9 mouse cellular contexts compared by ENCODE assay signal in genomic region chr7:142553417-142554335, GRCm38 (mm10). TPM values are rescaled to one million over a fixed set of nuclear protein-coding genes. Genes with fewer than 3 reads are reported as not detected.
DNase-seq lines count a peak whose midpoint lies in the region; ATAC-seq and TF ChIP-seq lines count a peak whose summit lies in the region.
"Had no signal": no experiment of that assay in that cellular context is flagged by ENCODE, and none has a peak within 500 bp of the region (broad histone marks: within the 10 kb centered on the region; RNA-seq: fewer than 3 reads in every experiment).

No protein-coding gene starts in this region.

- TF ChIP-seq CTCF in midbrain, postnatal 0 days (IDR thresholded peaks at IDR 0.05): no peak

- ATAC-seq in heart, embryonic 16.5 days (replicated peaks; ENCODE audit: extremely low read depth, insufficient read depth, low FRiP score): no peak
- no peak for ATAC-seq in midbrain, postnatal 0 days (ENCODE audit: low FRiP score)
- no peak for ATAC-seq in intestine, embryonic 15.5 days

- no peaks in the 10 kb centered on the region for H3K36me3 ChIP-seq in heart, embryonic 16.5 days (ENCODE audit: control insufficient read depth, insufficient read depth)
- no peaks in the 10 kb centered on the region for H3K36me3 ChIP-seq in midbrain, embryonic 10.5 days
- H3K36me3 ChIP-seq in midbrain, postnatal 0 days (ENCODE audit: insufficient read depth, low read length): no peaks in the 10 kb centered on the region
- H3K36me3 ChIP-seq in intestine, embryonic 15.5 days: no peaks in the 10 kb centered on the region

- H3K4me2 ChIP-seq in heart, embryonic 16.5 days (ENCODE audit: low read depth, low read length): no peak overlapping the region
- no peak overlapping the region for H3K4me2 ChIP-seq in midbrain, postnatal 0 days (ENCODE audit: low read depth, low read length, poor library complexity, severe bottlenecking)
- H3K4me2 ChIP-seq in intestine, embryonic 15.5 days (replicated peaks): no peak overlapping the region

- intact Hi-C loops in heart, postnatal 36 days (cut with DNase I): no loop called here

- no peaks in the 10 kb centered on the region for H3K9me3 ChIP-seq in heart, embryonic 16.5 days (replicated peaks; ENCODE audit: control insufficient read depth, low read length)
- no peaks in the 10 kb centered on the region for H3K9me3 ChIP-seq in midbrain, embryonic 10.5 days (replicated peaks)
- no peaks in the 10 kb centered on the region for H3K9me3 ChIP-seq in midbrain, postnatal 0 days (ENCODE audit: low read length)
- no peaks in the 10 kb centered on the region for H3K9me3 ChIP-seq in intestine, embryonic 15.5 days

- H3K4me1 ChIP-seq in heart, embryonic 16.5 days (ENCODE audit: control insufficient read depth, insufficient read depth, low read length): peaks cover 35% of the 10 kb centered on the region
- peaks cover 64% of the 10 kb centered on the region for H3K4me1 ChIP-seq in midbrain, embryonic 10.5 days
- no peaks in the 10 kb centered on the region for H3K4me1 ChIP-seq in midbrain, postnatal 0 days (ENCODE audit: insufficient read depth, low read length)
- H3K4me1 ChIP-seq in intestine, embryonic 15.5 days (replicated peaks): peaks cover 42% of the 10 kb centered on the region

- no peak overlapping the region for H3K4me3 ChIP-seq in heart, embryonic 16.5 days (ENCODE audit: low read length)
- no peak overlapping the region for H3K4me3 ChIP-seq in midbrain, embryonic 10.5 days
- no peak overlapping the region for H3K4me3 ChIP-seq in midbrain, postnatal 0 days (ENCODE audit: low read depth, low read length)
- H3K4me3 ChIP-seq in intestine, embryonic 15.5 days (replicated peaks): no peak overlapping the region

- DNase-seq in heart, postnatal 36 days: no peak
- no peak for DNase-seq in midbrain, embryonic 10.5 days (ENCODE audit: low spot score)
- DNase-seq in midbrain, postnatal 0 days (ENCODE audit: low spot score): no peak
- DNase-seq in yolk sac, embryonic 10.5 days (ENCODE audit: low spot score): peak; percentile 64
- no peak for DNase-seq in gastrocnemius, postnatal 4 days (ENCODE audit: low spot score in 2 of 2)
- DNase-seq: left cerebral cortex, postnatal 4 days; thymus, postnatal 14 days had no signal

- 31% methylated on average over 11 of the region's 11 CpGs for WGBS in heart, embryonic 16.5 days
- WGBS in midbrain, embryonic 10.5 days: 43% methylated on average over 11 of the region's 11 CpGs
- 39% methylated on average over 11 of the region's 11 CpGs for WGBS in midbrain, postnatal 0 days
- WGBS in intestine, embryonic 15.5 days: 20% methylated on average over 11 of the region's 11 CpGs

- H3K27ac ChIP-seq in heart, embryonic 16.5 days (ENCODE audit: low read length): peak overlapping the region; percentile 61
- peak overlapping the region; percentile 74 for H3K27ac ChIP-seq in midbrain, embryonic 10.5 days (replicated peaks)
- no peak overlapping the region for H3K27ac ChIP-seq in midbrain, postnatal 0 days (ENCODE audit: low read depth, low read length)
- peak overlapping the region; percentile 84 for H3K27ac ChIP-seq in intestine, embryonic 15.5 days

- H3K27me3 ChIP-seq in heart, embryonic 16.5 days (ENCODE audit: control insufficient read depth, insufficient read depth, low read length): no peaks in the 10 kb centered on the region
- H3K27me3 ChIP-seq in midbrain, embryonic 10.5 days (ENCODE audit: low read depth, poor library complexity, severe bottlenecking): peaks cover 20% of the 10 kb centered on the region
- no peaks in the 10 kb centered on the region for H3K27me3 ChIP-seq in midbrain, postnatal 0 days (ENCODE audit: insufficient read depth, low read length)
- H3K27me3 ChIP-seq in intestine, embryonic 15.5 days (replicated peaks): no peaks in the 10 kb centered on the region

- H3K9ac ChIP-seq in heart, embryonic 16.5 days (ENCODE audit: low read length): peak overlapping the region; percentile 15; the same call in 1 of the 2 replicates
- H3K9ac ChIP-seq in midbrain, postnatal 0 days (replicated peaks; ENCODE audit: low read length, poor library complexity, severe bottlenecking): no peak overlapping the region
- H3K9ac ChIP-seq in intestine, embryonic 15.5 days: 0 out of 2 replicates have a peak overlapping the region, but pooled peaks have one; percentile 4

RNA-seq across cellular contexts. Expression of gene Mrpl23, which starts 21.2 kb away (rescaled TPM):
- polyA plus RNA-seq in heart, embryonic 16.5 days (2015; fragmentation: Nextera tagmentation; extraction: Ambion mirVana): 14.2 and 20.0 TPM in 2 replicates
- 10 to 100 TPM; 12.8 to 13.1 TPM for total RNA-seq in heart, postnatal 36 days (2021)
- 15.8 and 20.3 TPM in 2 replicates for polyA plus RNA-seq in midbrain, embryonic 10.5 days (2016; fragmentation: Nextera tagmentation; extraction: Ambion mirVana)
- total RNA-seq in midbrain, postnatal 0 days (2014; rRNA removed): 56.3 and 60.8 TPM in 2 replicates
- polyA plus RNA-seq in midbrain, postnatal 0 days (2015; fragmentation: Nextera tagmentation; extraction: Ambion mirVana): 24.6 and 30.1 TPM in 2 replicates
- 44.9 and 57.4 TPM in 2 replicates for polyA plus RNA-seq in intestine, embryonic 15.5 days (2015; fragmentation: Nextera tagmentation; extraction: Ambion mirVana)
- 1 to 10 TPM; 6.3 to 9.4 TPM for total RNA-seq in gastrocnemius, postnatal 4 days (2021)

RNA-seq across cellular contexts. Expression of gene Tnnt3, which starts 55.0 kb away (rescaled TPM):
- polyA plus RNA-seq in heart, embryonic 16.5 days (2015; fragmentation: Nextera tagmentation; extraction: Ambion mirVana): 5.3 and 17.1 TPM in 2 replicates
- total RNA-seq in heart, postnatal 36 days (2021): under 1 TPM; 0.61 to 0.68 TPM
- polyA plus RNA-seq in midbrain, embryonic 10.5 days (2016; fragmentation: Nextera tagmentation; extraction: Ambion mirVana): 1.9 TPM in 2 replicates
- total RNA-seq in midbrain, postnatal 0 days (2014; rRNA removed): 1.3 and 1.5 TPM in 2 replicates
- 2.0 and 3.1 TPM in 2 replicates for polyA plus RNA-seq in midbrain, postnatal 0 days (2015; fragmentation: Nextera tagmentation; extraction: Ambion mirVana)
- polyA plus RNA-seq in intestine, embryonic 15.5 days (2015; fragmentation: Nextera tagmentation; extraction: Ambion mirVana): 1.4 and 4.3 TPM in 2 replicates
- total RNA-seq in gastrocnemius, postnatal 4 days (2021): over 10,000 TPM in 1 of 2 experiments, 1,000 to 10,000 TPM in 1; 9,881 to 10,830 TPM
